Comparison of ENCODE assay signal across 22 mouse cellular contexts in genomic region chr3:101030630-101031029, GRCm38 (mm10). TPM values are rescaled to one million over a fixed set of nuclear protein-coding genes. Genes with fewer than 3 reads are reported as not detected.
DNase-seq lines count a peak whose midpoint lies in the region; ATAC-seq lines count a peak whose summit lies in the region.
"Had no signal": no experiment of that assay in that cellular context is flagged by ENCODE, and none has a peak within 500 bp of the region (broad histone marks: within the 10 kb centered on the region; RNA-seq: fewer than 3 reads in every experiment).

No protein-coding gene starts in this region.

- peak; percentile 47 for ATAC-seq in activated CD4-positive, CD25-positive, alpha-beta regulatory T cell, adult 4 months
- ATAC-seq in granulocyte monocyte progenitor cell, adult 5-6 weeks (replicated peaks; ENCODE audit: poor library complexity, severe bottlenecking): peak; percentile 87
- ATAC-seq: forebrain, embryonic 16.5 days; hindbrain, embryonic 16.5 days; intestine, postnatal 0 days; midbrain, embryonic 16.5 days had no signal

- DNase-seq in lung, postnatal 25 days (ENCODE audit: low spot score): peak; percentile 32
- no peak for DNase-seq in lung, postnatal 14 days
- peak; percentile 49 for DNase-seq in naive thymus-derived CD4-positive, alpha-beta T cell, adult 2 months (ENCODE audit: low read depth)
- no peak for DNase-seq in cerebellum, adult 9-11 months
- no peak for DNase-seq in right cerebral cortex, postnatal 25 days
- DNase-seq: adrenal gland, postnatal 36 days; cerebellum, adult 18-20 months; cerebellum, postnatal 25 days; gastrocnemius, postnatal 25 days; heart, adult 2 months; kidney, postnatal 36 days; liver, embryonic 13.5 days had no signal

RNA-seq across cellular contexts. Expression of gene Cd101, which starts 1.3 kb away (rescaled TPM):
- 10 to 100 TPM; 11.3 to 21.4 TPM for polyA plus RNA-seq in activated CD4-positive, CD25-positive, alpha-beta regulatory T cell, adult 4 months (2017; shearing (Covaris generic))
- not detected in 2 replicates for total RNA-seq in granulocyte monocyte progenitor cell, adult 5-6 weeks (2014; fragmentation: Nextera tagmentation)
- 0.17 and 0.36 TPM in 2 replicates for total RNA-seq in granulocyte monocyte progenitor cell, adult 5-6 weeks (2017)
- total RNA-seq: megakaryocyte-erythroid progenitor cell, adult 5-6 weeks had no signal
- polyA plus RNA-seq: forebrain, embryonic 16.5 days; hindbrain, embryonic 10.5 days; kidney, embryonic 14.5 days; midbrain, embryonic 16.5 days; neural tube, embryonic 15.5 days had no signal

Comparison
In these comparisons a context has a peak if more than half of its experiments do, and no peak if none do; other contexts are left out.
1. DNase-seq: peak in lung, postnatal 25 days (single experiment) and naive thymus-derived CD4-positive, alpha-beta T cell, adult 2 months (single experiment); none in lung, postnatal 14 days (single experiment), cerebellum, adult 9-11 months (single experiment) and right cerebral cortex, postnatal 25 days (single experiment).